Mouse (Mus musculus) layer of hippocampus, postnatal 10 days (tissue): ENCODE results near the gene Snupn. TPM values are rescaled to one million over a fixed set of nuclear protein-coding genes. Genes with fewer than 3 reads are reported as not detected.
A peak's percentile ranks its signal among the peaks of the same experiment; 100 is the strongest.
"Not testable (repeated sequence)": the region's sequence is repeated elsewhere in the genome, so short reads cannot be mapped to it uniquely, and the experiment has no call there.

ENCODE experiments used
- DNase-seq, 2 experiments: peaks; one replicate each; pipeline ENCODE4 v3.0.0; 2021; ENCODE audit warnings: low spot score in 2 of 2
- total RNA-seq, 2 experiments: library from RNA; stranded (reverse); gene quantifications; 2 replicates each; pipeline ENCODE4 v1.2.3; 2021

The Snupn gene
- total RNA-seq, 2 experiments from 2014 or later: 18.6 to 18.7 TPM

- DNase-seq: no peak
Measured at GRCm38 (mm10) chr9:56929496-56929895, 21.2 kb upstream of the Snupn start.

- DNase-seq: no peak
Measured at GRCm38 (mm10) chr9:56930556-56930955, 20.1 kb upstream of the Snupn start.

GRCm38 (mm10) chr9:56936861-56937222, 13.8 kb upstream of the Snupn start:
- DNase-seq: no peak

- DNase-seq: peak; percentile 83 to 88
Measured at GRCm38 (mm10) chr9:56937223-56938160, 13.2 kb upstream of the Snupn start, which contains the start of gene Imp3. Gene Imp3, plus strand, starts transcription at chr9:56937475.

GRCm38 (mm10) chr9:56938374-56938773, 12.3 kb upstream of the Snupn start:
- no peak for DNase-seq

GRCm38 (mm10) chr9:56947481-56947880, 3.2 kb upstream of the Snupn start:
- DNase-seq: peak; percentile 46 to 54

GRCm38 (mm10) chr9:56948699-56949098, 2.0 kb upstream of the Snupn start:
- DNase-seq: not testable (repeated sequence)

- DNase-seq: no peak
Measured at GRCm38 (mm10) chr9:56949767-56950166, 911 bp upstream of the Snupn start.

- DNase-seq: no peak
Measured at GRCm38 (mm10) chr9:56953562-56953961, 2.9 kb downstream of the Snupn start.

- no peak for DNase-seq
Measured at GRCm38 (mm10) chr9:56956966-56957675, 6.4 kb downstream of the Snupn start.

- no peak for DNase-seq
Measured at GRCm38 (mm10) chr9:56958689-56959088, 8.0 kb downstream of the Snupn start.

GRCm38 (mm10) chr9:56961591-56961990, 10.9 kb downstream of the Snupn start:
- DNase-seq: no peak

GRCm38 (mm10) chr9:56970158-56970557, 19.5 kb downstream of the Snupn start:
- DNase-seq: no peak

- DNase-seq: no peak
Measured at GRCm38 (mm10) chr9:56973960-56974524, 23.4 kb downstream of the Snupn start.

- DNase-seq: no peak
Measured at GRCm38 (mm10) chr9:56975199-56975598, 24.5 kb downstream of the Snupn start.

- DNase-seq: no peak
Measured at GRCm38 (mm10) chr9:56980186-56980585, 29.5 kb downstream of the Snupn start.

- DNase-seq: no peak
Measured at GRCm38 (mm10) chr9:56981502-56981901, 30.8 kb downstream of the Snupn start.

GRCm38 (mm10) chr9:56994286-56995197, 43.9 kb downstream of the Snupn start, which contains the start of gene Ptpn9:
Gene Ptpn9, plus strand, starts transcription at chr9:56994923.
- peak; percentile 92 to 96 for DNase-seq

GRCm38 (mm10) chr9:56995198-56996027, 44.7 kb downstream of the Snupn start:
- DNase-seq: peak; percentile 44 to 69

- peak; percentile 30 to 45 for DNase-seq
Measured at GRCm38 (mm10) chr9:56996028-56996346, 45.3 kb downstream of the Snupn start.
